Mouse (Mus musculus) liver, embryonic 13.5 days (tissue): ENCODE measurements at regions not wholly inside any gene's neighbourhood (a gene's known extent, or its start where the extent isn't known, plus 50 kb on each side); places are given as distances from the start of the nearest gene placed in this dataset.

Source experiments
- ATAC-seq: fragments of 200-750 bp; cut with Nextera tagmentation; 2 replicates; pipeline ENCODE4 v1.8.0; 2017; ENCODE audit warnings: low read depth, mild to moderate bottlenecking, moderate number of reproducible peaks, moderate library complexity
- DNase-seq: peaks from one replicate; pipeline ENCODE4 v3.0.0; 2022
- H3K27ac ChIP-seq: fragments of 300-500 bp; sonication (generic); 2 replicates; pipeline ENCODE4 v1.5.1; 2015; ENCODE audit warnings: moderate library complexity, mild to moderate bottlenecking, inconsistent platforms
- H3K27me3 ChIP-seq: fragments of 300-500 bp; sonication (generic); 2 replicates; pipeline ENCODE4 v1.6.1; 2015; ENCODE audit warnings: mild to moderate bottlenecking, inconsistent platforms
- H3K36me3 ChIP-seq: fragments of 300-500 bp; sonication (generic); 2 replicates; pipeline ENCODE4 v1.6.1; 2015; ENCODE audit warnings: mild to moderate bottlenecking, inconsistent platforms
- H3K4me1 ChIP-seq: fragments of 300-500 bp; sonication (generic); replicated peaks from 2 replicates; pipeline ENCODE4 v1.6.1; 2015; ENCODE audit warnings: inconsistent platforms
- H3K4me2 ChIP-seq: fragments of 300-500 bp; sonication (generic); 2 replicates; pipeline ENCODE4 v1.6.1; 2015; ENCODE audit warnings: inconsistent platforms, mild to moderate bottlenecking, moderate library complexity
- H3K4me3 ChIP-seq: fragments of 300-500 bp; sonication (generic); replicated peaks from 2 replicates; pipeline ENCODE4 v1.5.1; 2015; ENCODE audit warnings: mild to moderate bottlenecking, inconsistent platforms
- H3K9ac ChIP-seq: fragments of 300-500 bp; sonication (generic); 2 replicates; pipeline ENCODE4 v1.6.1; 2015; ENCODE audit warnings: mild to moderate bottlenecking, inconsistent platforms
- H3K9me3 ChIP-seq: fragments of 300-500 bp; sonication (generic); replicated peaks from 2 replicates; pipeline ENCODE4 v1.6.1; 2016; ENCODE audit warnings: inconsistent platforms
- WGBS: fragments of 180-500 bp; shearing (Covaris S2); methylation state at CpG from one replicate; pipeline ENCODE4 v1.1.7; 2015; ENCODE audit not compliant: insufficient replicate concordance; 5-methylcytosine and 5-hydroxymethylcytosine counted together

DNA sequence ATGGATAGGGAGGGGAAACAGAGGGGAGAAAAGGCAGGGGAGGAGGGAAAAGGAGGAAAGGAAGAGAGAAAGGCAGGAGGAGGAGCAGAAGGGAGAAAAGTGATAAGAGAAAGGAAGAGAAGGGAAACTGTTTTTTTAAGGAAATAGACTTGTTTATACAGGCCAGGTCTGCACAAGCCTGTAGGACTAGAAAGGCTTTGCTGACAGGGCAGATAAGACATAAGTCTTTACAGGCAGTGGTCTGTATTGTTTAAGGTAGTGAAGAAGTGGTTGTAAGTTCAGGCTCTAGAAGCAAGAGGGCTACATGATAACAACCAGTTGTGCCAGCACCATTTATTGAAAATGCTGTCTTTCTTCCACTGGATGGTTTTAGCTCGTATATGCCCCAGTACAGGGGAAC, 75.4 kb upstream of the Rnaseh2b start:
- Histone ChIP-seq H3K4me1 (no peaks in the 10 kb centered on the region), H3K9ac (no peak overlapping the region), H3K4me2 (no peak overlapping the region), H3K9me3 (no peaks in the 10 kb centered on the region), H3K27ac (no peak overlapping the region), H3K36me3 (no peaks in the 10 kb centered on the region), H3K4me3 (no peak overlapping the region), H3K27me3 (no peaks in the 10 kb centered on the region)
- DNase-seq (no peak), ATAC-seq (no peak)
- WGBS: 60% methylated on average over 1 of the region's 1 CpGs

DNA sequence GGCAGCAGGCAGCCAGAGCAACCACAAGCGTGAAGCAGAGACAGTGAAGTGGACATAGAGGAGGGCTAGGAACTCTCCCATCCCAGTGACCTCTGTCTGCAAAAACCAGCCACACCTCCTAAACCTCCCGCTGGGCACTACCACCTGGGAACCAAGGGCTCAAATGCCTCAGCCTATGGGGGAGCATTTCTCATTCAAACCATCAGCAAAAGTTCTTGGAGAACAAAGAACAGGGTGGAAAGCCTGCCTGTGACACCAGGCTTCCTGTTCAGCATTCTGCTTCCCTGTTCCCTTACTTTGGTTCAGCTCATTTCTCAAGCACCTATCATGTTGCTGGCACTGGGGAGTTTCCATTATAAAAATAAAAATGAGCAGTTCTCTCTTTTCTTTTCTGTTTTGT, 74.4 kb upstream of the Rnaseh2b start:
- H3K9me3 ChIP-seq: no peaks in the 10 kb centered on the region
- H3K4me2 ChIP-seq: no peak overlapping the region
- no peak for ATAC-seq
- H3K4me3 ChIP-seq: no peak overlapping the region
- H3K9ac ChIP-seq: no peak overlapping the region
- WGBS: 62% methylated on average over 2 of the region's 2 CpGs
- no peak overlapping the region for H3K27ac ChIP-seq
- no peaks in the 10 kb centered on the region for H3K27me3 ChIP-seq
- DNase-seq: no peak
- H3K36me3 ChIP-seq: no peaks in the 10 kb centered on the region
- H3K4me1 ChIP-seq: no peaks in the 10 kb centered on the region

DNA sequence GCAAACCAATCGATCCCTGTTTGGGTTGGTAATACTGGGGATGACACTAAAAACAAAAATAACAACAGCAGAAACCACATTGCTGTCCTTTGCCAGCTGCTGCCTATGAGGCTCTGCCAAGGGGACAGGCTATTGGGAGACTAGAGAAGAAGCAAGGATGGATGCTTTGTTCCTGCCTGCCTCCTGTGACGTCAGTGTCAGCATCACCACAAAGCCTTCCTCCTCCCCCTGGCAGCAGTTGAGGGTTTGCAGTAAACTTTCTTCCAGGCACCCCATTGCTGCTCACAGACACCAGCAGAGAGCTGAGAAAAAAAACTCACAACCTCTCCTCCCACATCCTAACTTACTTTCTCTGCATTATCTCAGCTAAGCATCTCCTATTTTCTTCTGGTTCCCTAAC, 73.7 kb upstream of the Rnaseh2b start:
- WGBS: 48% methylated on average over 2 of the region's 2 CpGs
- Histone ChIP-seq H3K27me3 (no peaks in the 10 kb centered on the region), H3K27ac (no peak overlapping the region), H3K9ac (no peak overlapping the region), H3K9me3 (no peaks in the 10 kb centered on the region), H3K4me2 (no peak overlapping the region), H3K36me3 (no peaks in the 10 kb centered on the region), H3K4me1 (no peaks in the 10 kb centered on the region), H3K4me3 (no peak overlapping the region)
- no peak for ATAC-seq
- DNase-seq: no peak

DNA sequence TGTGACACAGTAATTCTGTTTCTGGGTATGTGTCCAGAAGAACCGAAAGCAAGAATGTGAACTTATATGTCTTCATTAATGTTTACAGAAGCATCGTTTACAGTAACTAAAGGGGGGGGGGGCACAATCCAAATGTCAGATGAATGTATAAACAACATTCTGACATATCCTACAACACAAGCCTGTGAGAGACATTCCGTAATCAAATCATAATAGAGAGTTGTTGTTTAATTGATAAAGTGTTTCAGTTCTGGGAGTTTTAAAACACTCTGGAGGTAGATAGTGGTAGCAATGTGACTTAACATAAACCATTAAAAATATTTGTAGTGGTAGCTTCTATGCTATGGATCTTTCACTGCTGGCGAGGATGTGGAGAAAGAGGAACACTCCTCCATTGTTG, 71.6 kb upstream of the Rnaseh2b start:
- Histone ChIP-seq H3K27me3 (no peaks in the 10 kb centered on the region), H3K4me2 (no peak overlapping the region), H3K4me1 (no peaks in the 10 kb centered on the region), H3K27ac (no peak overlapping the region), H3K4me3 (no peak overlapping the region), H3K9ac (no peak overlapping the region), H3K9me3 (no peaks in the 10 kb centered on the region), H3K36me3 (no peaks in the 10 kb centered on the region)
- 63% methylated on average over 4 of the region's 4 CpGs for WGBS
- DNase-seq (no peak), ATAC-seq (no peak)
